Mouse (Mus musculus) gastrocnemius, adult 8-10 months (tissue): ENCODE measurements around the gene Spata13. TPM values are rescaled to one million over a fixed set of nuclear protein-coding genes. Genes with fewer than 3 reads are reported as not detected.

Experiments
- DNase-seq, 2 experiments: peaks; one replicate each; pipeline ENCODE4 v3.0.0; 2022; ENCODE audit warnings: low spot score in 2 of 2
- total RNA-seq, 4 experiments: library from RNA; stranded (reverse); gene quantifications; 2 replicates each; pipeline ENCODE4 v1.2.4; 2022

Spata13 gene
- total RNA-seq, 4 experiments from 2014 or later = 1.2 to 3.5 (median 3.0) TPM

GRCm38 (mm10) chr14:60675697-60676096 lies 41.9 kb downstream of the Spata13 start:
- DNase-seq = no peak

DNA sequence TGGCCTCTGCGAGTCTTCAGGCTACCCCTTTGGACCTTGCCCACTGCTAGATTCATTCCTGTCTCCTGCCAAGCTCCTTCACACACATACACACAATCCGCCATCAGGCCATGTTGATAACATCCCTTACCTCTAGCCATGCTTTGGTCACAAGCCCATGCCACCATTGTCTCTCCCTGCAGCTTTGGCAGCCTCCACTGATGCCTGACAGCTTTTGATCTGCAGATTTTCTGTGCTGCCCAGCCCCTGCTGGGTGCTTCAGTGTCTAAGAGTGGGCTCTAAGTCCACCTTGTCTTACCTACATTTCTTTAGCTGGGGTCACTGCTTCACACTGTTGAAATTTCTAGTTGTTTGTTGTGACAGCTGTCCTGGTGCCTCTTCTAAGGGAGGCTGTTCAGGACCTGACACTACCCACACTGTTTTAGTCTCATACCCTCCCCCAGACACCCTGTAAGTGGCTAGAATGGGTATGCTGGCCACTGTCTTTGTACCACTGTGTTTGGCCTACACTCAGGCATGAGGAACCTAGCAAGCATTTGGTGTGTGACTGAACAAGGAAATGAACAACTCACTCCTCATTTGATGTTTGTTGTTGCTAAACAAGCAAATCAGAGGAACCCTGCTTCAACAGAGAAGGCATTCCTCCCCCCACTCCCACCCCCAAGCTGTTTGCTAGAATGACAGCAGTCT lies 43.0 kb downstream of the Spata13 start:
- no peak for DNase-seq

DNA sequence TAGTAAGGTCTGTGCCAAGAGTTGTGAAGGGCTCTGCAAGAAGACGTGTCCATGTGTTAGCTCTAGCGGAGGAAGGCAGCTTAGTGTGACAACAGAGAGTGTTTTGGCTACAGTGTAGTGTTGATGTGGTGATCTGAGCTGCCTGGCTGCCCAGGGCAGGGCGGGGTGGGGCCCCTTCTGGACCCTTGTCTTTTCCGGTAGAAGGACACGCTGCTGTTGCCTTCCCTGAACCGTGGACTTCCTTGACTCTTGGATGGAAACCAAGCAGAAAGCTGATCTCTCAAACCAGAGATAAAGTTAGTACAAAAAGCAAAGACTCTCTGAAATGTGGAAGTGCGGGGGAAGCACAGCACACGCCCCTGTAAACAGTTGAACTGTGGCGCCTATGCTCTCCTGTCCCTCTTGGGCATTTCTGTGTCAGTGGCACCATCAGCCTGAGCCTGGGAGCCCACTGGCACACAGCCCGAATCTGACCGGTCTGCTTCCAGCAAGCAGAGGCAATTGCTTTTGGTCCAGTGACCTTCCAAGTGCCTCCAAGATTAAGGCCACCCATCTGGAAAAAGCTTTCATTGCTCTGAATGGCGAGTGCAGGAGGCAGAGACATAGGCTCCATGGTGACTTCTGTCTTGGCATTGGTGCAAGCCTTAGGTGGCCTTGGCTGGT lies 48.7 kb downstream of the Spata13 start:
- DNase-seq = peak in 1 of 2 experiments; percentile 44

GRCm38 (mm10) chr14:60683989-60684388 lies 50.2 kb downstream of the Spata13 start:
- DNase-seq = no peak

DNA sequence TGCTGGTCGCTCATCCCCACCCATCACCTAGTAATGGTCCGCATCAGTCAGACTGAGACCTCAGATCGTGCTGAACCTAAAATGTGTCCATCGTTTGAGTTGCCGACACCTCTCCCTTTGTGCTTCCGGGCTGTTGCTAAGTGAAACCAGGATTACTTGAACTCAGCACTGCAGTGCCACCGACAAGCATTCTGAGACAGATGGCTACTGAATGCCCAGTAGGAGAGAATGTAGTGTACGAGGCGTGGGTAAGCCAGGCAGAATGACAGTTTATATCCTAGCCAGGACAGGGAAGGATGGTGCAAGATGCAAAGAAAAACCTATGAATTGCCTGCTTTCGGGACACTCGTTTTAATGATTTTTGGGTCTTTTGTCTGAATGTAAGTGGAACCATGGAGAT lies 52.9 kb downstream of the Spata13 start:
- no peak for DNase-seq

- DNase-seq = no peak
These were observed 53.4 kb downstream of the Spata13 start for GRCm38 (mm10) chr14:60687241-60687640.

- no peak for DNase-seq
These were observed 54.9 kb downstream of the Spata13 start for GRCm38 (mm10) chr14:60688509-60689205.

DNA sequence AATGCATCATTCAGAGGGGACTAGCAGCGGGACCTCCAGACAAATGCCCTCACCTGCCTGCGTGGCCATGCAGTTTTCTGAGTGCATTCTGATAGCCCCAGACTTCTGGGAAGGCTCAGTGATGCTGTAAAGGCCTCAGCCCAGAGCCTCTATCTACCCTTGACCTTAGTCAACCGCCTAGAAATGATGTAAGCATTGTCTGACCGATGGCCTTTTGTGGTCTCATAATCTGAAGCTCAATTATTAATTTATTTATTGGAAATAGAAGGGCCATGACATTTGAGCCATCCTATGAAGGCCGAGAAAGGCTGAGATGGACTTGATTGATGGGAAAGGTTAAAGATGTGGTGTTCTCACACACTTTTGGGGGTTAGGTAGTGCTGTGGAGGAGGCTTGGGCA lies 56.0 kb downstream of the Spata13 start:
- DNase-seq = no peak

DNA sequence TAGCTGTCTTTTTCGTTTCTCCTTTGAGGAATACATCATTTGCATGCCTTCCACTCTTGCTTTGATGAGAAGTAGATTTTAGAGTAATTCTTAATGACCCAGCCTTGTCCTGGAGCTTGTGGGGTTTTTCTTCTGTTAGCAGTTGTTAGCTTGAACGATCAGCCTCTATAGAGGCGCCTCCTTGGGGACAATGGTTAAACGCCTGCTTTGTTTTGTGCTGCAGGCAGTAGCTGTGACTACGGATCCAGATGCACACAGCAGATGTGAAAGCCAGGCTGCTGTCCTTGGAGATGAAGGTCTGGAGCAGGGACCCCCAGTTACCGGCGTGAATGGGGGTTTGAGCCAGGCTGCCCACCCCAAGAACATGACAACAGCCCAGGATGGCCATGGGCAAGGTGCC lies 56.8 kb downstream of the Spata13 start:
- DNase-seq = no peak

GRCm38 (mm10) chr14:60693122-60693536 lies 59.3 kb downstream of the Spata13 start:
- DNase-seq = no peak

- no peak for DNase-seq
These were observed 59.9 kb downstream of the Spata13 start for GRCm38 (mm10) chr14:60693666-60694065.

DNA sequence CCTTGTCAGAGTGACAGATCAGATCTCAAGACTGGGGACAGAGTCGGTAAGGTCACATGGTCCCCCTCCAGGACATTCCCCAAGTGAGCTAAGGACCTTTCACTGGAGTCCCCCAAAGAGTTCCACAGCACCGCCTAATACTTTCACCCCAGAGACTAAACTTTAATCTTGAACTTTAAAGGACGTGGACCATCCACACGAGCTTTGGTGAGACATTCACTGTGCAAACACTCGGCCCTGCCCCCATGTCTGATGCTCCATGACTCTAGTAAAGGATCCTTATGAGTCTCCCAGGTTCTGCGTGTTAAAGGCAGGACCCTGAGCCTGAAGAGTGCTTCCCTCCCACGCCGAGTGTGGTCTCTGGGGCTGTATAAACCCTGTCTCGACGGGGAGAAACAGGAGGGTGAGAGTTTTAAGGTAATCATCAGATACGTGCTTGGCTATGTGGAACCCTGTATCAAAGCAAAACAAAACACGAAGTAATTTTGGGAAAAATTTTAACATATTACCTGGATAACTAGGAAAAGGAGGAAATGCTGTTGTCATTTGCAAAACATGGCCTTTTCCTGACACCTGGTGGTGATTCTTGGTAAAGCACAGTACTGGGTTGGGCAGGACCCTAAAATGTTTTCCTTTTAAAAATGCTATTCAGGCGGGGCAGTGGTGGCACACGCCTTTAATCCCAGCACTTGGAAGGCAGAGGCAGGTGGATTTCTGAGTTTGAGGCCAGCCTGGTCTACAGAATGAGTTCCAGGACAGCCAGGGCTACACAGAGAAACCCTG lies 60.6 kb downstream of the Spata13 start:
- DNase-seq = no peak

- DNase-seq = no peak
These were observed 63.5 kb downstream of the Spata13 start for GRCm38 (mm10) chr14:60697351-60697750.

GRCm38 (mm10) chr14:60698980-60699379 lies 65.2 kb downstream of the Spata13 start:
- no peak for DNase-seq

GRCm38 (mm10) chr14:60702377-60703140 lies 68.8 kb downstream of the Spata13 start:
- DNase-seq = no peak

GRCm38 (mm10) chr14:60704510-60704909 lies 70.7 kb downstream of the Spata13 start:
- DNase-seq = no peak

DNA sequence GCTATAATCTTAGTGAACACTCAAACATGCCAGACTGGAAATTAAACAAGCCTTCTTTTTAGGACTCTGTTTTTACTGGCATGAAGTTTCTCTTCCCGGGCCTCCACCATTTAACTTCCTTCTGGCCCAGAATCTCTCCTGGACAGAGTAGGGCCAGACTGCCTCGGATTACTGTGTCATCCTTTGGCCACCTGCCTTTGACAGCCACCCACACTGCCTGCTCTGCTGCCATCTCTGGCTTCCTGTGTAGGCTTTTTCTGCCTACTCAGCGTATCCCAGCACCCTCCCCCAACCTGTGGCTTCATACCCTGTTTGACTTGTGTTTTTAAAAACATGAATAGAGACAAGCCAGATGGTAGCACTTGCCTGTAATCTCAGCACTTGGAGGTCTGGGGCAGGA lies 71.2 kb downstream of the Spata13 start:
- peak; percentile 29 to 58 for DNase-seq

- no peak for DNase-seq
These were observed 75.4 kb downstream of the Spata13 start for GRCm38 (mm10) chr14:60709192-60709591.

- DNase-seq = no peak
These were observed 75.9 kb downstream of the Spata13 start for GRCm38 (mm10) chr14:60709749-60710148.

DNA sequence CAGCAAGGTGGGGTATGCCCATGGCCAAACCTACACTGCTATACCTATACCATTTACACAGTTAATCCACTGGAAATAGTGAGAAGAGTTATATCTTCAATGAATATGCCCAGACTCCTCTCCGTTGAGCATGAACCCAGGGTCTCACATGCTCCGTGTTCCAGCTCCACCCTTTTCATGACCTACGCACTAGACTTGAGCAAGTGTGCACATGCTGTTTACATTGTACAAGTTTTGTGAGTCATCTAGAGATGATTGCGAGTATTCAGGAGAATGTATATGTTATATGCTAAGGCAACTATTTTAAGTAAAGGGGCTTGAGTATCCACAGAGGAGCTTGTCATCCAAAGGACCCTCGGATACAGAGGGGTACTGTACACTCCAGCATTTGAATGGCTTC lies 77.4 kb downstream of the Spata13 start:
- DNase-seq = no peak
